Mouse (Mus musculus) CH12.LX (cell line): ENCODE data around the gene Rps21. TPM values are rescaled to one million over a fixed set of nuclear protein-coding genes. Genes with fewer than 3 reads are reported as not detected.

Source experiments
- DNase-seq: peaks from one replicate; pipeline ENCODE4 v3.0.0-alpha.2; 2013; ENCODE audit errors: extremely low read depth
- H3K27ac ChIP-seq: 2 replicates; pipeline ENCODE4 v1.5.1; 2012; ENCODE audit warnings: low read depth, mild to moderate bottlenecking, control low read depth, moderate library complexity; ENCODE audit not compliant: insufficient read depth
- H3K27me3 ChIP-seq: replicated peaks from 2 replicates; pipeline ENCODE3; 2012; ENCODE audit warnings: inconsistent platforms
- H3K36me3 ChIP-seq, 2 experiments: replicated peaks in 1 of 2; 2 replicates each; pipeline versions ENCODE3 to v1.6.1; 2012; ENCODE audit warnings: inconsistent platforms in 1 of 2, low read length in 1 of 2, mild to moderate bottlenecking in 1 of 2, mixed read lengths in 1 of 2, moderate library complexity in 1 of 2; ENCODE audit not compliant: control insufficient read depth in 1 of 2, insufficient read depth in 1 of 2
- H3K4me1 ChIP-seq, 2 experiments: 2 replicates each; pipeline ENCODE4 v1.6.1; 2012; ENCODE audit warnings: inconsistent platforms in 1 of 2, moderate library complexity in 1 of 2; ENCODE audit not compliant: insufficient read depth in 2 of 2, control insufficient read depth in 1 of 2
- H3K4me2 ChIP-seq: 2 replicates; pipeline ENCODE4 v1.6.1; 2012; ENCODE audit warnings: low read depth, mild to moderate bottlenecking, control low read depth; ENCODE audit not compliant: poor library complexity, insufficient read depth, severe bottlenecking
- H3K4me3 ChIP-seq, 3 experiments: fragments of 150-350 bp in 1 of 3; sonication (generic) in 1 of 3; replicated peaks in 1 of 3; 2 replicates each; pipeline versions ENCODE3 to v1.5.1; 2011 to 2012; ENCODE audit warnings: low read depth in 2 of 3, low read length in 2 of 3, mild to moderate bottlenecking in 2 of 3, moderate library complexity in 2 of 3, control low read depth in 1 of 3, improper control_type of control experiment in 1 of 3, inconsistent platforms in 1 of 3, mixed read lengths in 1 of 3; ENCODE audit not compliant: poor library complexity in 1 of 3
- H3K79me2 ChIP-seq: replicated peaks from 2 replicates; pipeline ENCODE4 v1.6.1; 2012; ENCODE audit warnings: mild to moderate bottlenecking, moderate library complexity; ENCODE audit not compliant: control insufficient read depth, poor library complexity, insufficient read depth, severe bottlenecking; ENCODE audit errors: extremely low read depth
- H3K9ac ChIP-seq: 2 replicates; pipeline ENCODE4 v1.6.1; 2012; ENCODE audit warnings: low read depth, mild to moderate bottlenecking, control low read depth, moderate library complexity; ENCODE audit not compliant: insufficient read depth
- H3K9me3 ChIP-seq: replicated peaks from 2 replicates; pipeline ENCODE3; 2012; ENCODE audit warnings: low read length, inconsistent platforms, mixed read lengths
- CHD2 ChIP-seq: IDR thresholded peaks from 2 replicates; pipeline ENCODE4 v1.6.1; 2011; ENCODE audit warnings: low read length, improper control_type of control experiment
- E2F4 ChIP-seq: IDR thresholded peaks from 2 replicates; pipeline ENCODE4 v1.6.1; 2011; ENCODE audit warnings: low read depth, low read length, improper control_type of control experiment; ENCODE audit not compliant: insufficient replicate concordance
- ELF1 ChIP-seq: IDR thresholded peaks from 2 replicates; pipeline ENCODE4 v1.6.1; 2014; ENCODE audit warnings: low read depth, mild to moderate bottlenecking, inconsistent platforms, low read length, improper control_type of control experiment
- EP300 ChIP-seq: IDR thresholded peaks from 2 replicates; pipeline ENCODE4 v1.6.1; 2011; ENCODE audit warnings: low read length, improper control_type of control experiment
- GABPA ChIP-seq: IDR thresholded peaks from 2 replicates; pipeline ENCODE4 v1.6.1; 2012; ENCODE audit warnings: low read depth, low read length, improper control_type of control experiment, inconsistent platforms; ENCODE audit not compliant: insufficient replicate concordance
- HCFC1 ChIP-seq: IDR thresholded peaks from 2 replicates; pipeline ENCODE4 v1.6.1; 2012; ENCODE audit warnings: low read depth, mild to moderate bottlenecking, inconsistent platforms, low read length, improper control_type of control experiment
- MAX ChIP-seq: IDR thresholded peaks from 2 replicates; pipeline ENCODE4 v1.6.1; 2011; ENCODE audit warnings: low read length, improper control_type of control experiment
- MYC ChIP-seq: IDR thresholded peaks from 2 replicates; pipeline ENCODE4 v1.6.1; 2011; ENCODE audit warnings: low read depth, mild to moderate bottlenecking, improper control_type of control experiment, low read length
- NRF1 ChIP-seq: IDR thresholded peaks from 2 replicates; pipeline ENCODE4 v1.6.1; 2014; ENCODE audit warnings: low read depth, mild to moderate bottlenecking, inconsistent platforms, low read length, improper control_type of control experiment, moderate library complexity
- PAX5 ChIP-seq: IDR thresholded peaks from 2 replicates; pipeline ENCODE4 v1.6.1; 2012; ENCODE audit warnings: low read length, inconsistent platforms, mixed read lengths
- POLR2AphosphoS2 ChIP-seq: IDR thresholded peaks from 2 replicates; pipeline ENCODE4 v1.6.1; 2011; ENCODE audit warnings: low read depth, low read length, improper control_type of control experiment
- RCOR1 ChIP-seq: conservative IDR thresholded peaks from 2 replicates; pipeline ENCODE4 v1.6.1; 2012; ENCODE audit warnings: low read depth, mild to moderate bottlenecking, inconsistent platforms, low read length, improper control_type of control experiment
- TBP ChIP-seq: conservative IDR thresholded peaks from 2 replicates; pipeline ENCODE4 v1.6.1; 2011; ENCODE audit warnings: low read depth, low read length, improper control_type of control experiment
- TCF12 ChIP-seq: IDR thresholded peaks from 2 replicates; pipeline ENCODE4 v1.6.1; 2014; ENCODE audit warnings: low read depth, mild to moderate bottlenecking, inconsistent platforms, low read length, improper control_type of control experiment
- ZC3H11A ChIP-seq: IDR thresholded peaks from 2 replicates; pipeline ENCODE4 v1.6.1; 2012; ENCODE audit warnings: low read depth, mild to moderate bottlenecking, inconsistent platforms, low read length, improper control_type of control experiment
- ZKSCAN1 ChIP-seq: IDR thresholded peaks from 2 replicates; pipeline ENCODE4 v1.6.1; 2012; ENCODE audit warnings: low read depth, inconsistent platforms, low read length, improper control_type of control experiment, borderline replicate concordance
- dilution Hi-C: fragments of 300-500 bp; cut with MboI; formaldehyde crosslinking; loops from 2 replicates; pipeline ENCODE4 v1.14.3; 2020; ENCODE audit warnings: low sequenced_read_pairs; ENCODE audit not compliant: extremely low pct_unique_long_range_greater_than_20kb, extremely low pct_ligation_motif_present
- in situ Hi-C: fragments of 300-500 bp; cut with MboI; formaldehyde crosslinking; loops from 3 replicates; pipeline ENCODE4 v1.14.3; 2019; ENCODE audit warnings: low sequenced_read_pairs, low pct_ligation_motif_present, low pct_unique_long_range_greater_than_20kb, mixed read lengths
- polyA plus RNA-seq: library from polyadenylated mRNA; unstranded; fragments of >175 nt; gene quantifications from 2 replicates; pipeline ENCODE4 v1.2.1, GENCODE M21; 2012; ENCODE audit warnings: low read depth; ENCODE audit not compliant: insufficient read length
- total RNA-seq, 2 experiments: library from RNA; depleted of rRNA; stranded (reverse); fragments of 300-350 nt in 1 of 2; fragments of >200 nt in 1 of 2; gene quantifications; 2 replicates each; pipeline ENCODE4 v1.2.3; 2012 to 2014

The Rps21 gene
- total and polyA plus RNA-seq, 3 experiments = 705 to 3,770 (median 1,686) TPM

- no peak for DNase-seq
- in situ Hi-C loops (no loop called here), dilution Hi-C loops (no loop called here)
- Histone ChIP-seq H3K27me3 (peaks cover 44% of the 10 kb centered on the region), H3K4me2 (no peak overlapping the region), H3K27ac (no peak overlapping the region), H3K79me2 (no peaks in the 10 kb centered on the region), H3K4me1 (no peaks in the 10 kb centered on the region), H3K36me3 (no peaks in the 10 kb centered on the region), H3K4me3 (no peak overlapping the region), H3K9me3 (no peaks in the 10 kb centered on the region), H3K9ac (no peak overlapping the region)
- TF ChIP-seq ZC3H11A (no peak), RCOR1 (no peak), E2F4 (no peak), MAX (no peak), TCF12 (no peak), HCFC1 (no peak), NRF1 (no peak), EP300 (no peak), CHD2 (no peak), GABPA (no peak), ELF1 (no peak), MYC (no peak), TBP (no peak), ZKSCAN1 (no peak), PAX5 (no peak)
These were observed 23.9 kb upstream of the Rps21 start for GRCm38 (mm10) chr2:180233101-180233904.

DNA sequence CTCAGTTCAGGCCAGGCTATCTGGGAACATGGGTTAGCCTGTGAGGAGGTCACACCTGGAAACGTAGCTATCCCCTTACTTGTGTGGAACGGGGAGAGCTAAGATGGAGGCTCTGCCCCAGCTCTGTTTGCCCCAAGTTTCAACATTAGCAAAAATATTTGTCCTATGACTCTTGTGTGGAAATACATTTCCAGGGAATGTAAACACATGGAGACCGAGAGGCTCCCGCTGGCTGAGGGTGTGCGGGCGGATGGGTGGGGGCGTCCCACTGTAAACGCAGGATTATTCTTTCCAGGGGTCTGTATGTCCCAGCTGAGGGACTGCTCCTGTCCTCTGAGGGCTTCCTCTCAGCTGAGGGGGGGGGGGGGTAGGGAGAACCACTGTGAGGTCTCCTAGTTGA lies 22.8 kb upstream of the Rps21 start:
- Histone ChIP-seq H3K4me3 (no peak overlapping the region), H3K9me3 (no peaks in the 10 kb centered on the region), H3K4me1 (no peaks in the 10 kb centered on the region), H3K27me3 (peaks cover 35% of the 10 kb centered on the region), H3K79me2 (no peaks in the 10 kb centered on the region), H3K4me2 (no peak overlapping the region), H3K36me3 (no peaks in the 10 kb centered on the region), H3K27ac (no peak overlapping the region), H3K9ac (no peak overlapping the region)
- no peak for TF ChIP-seq HCFC1
- no peak for TF ChIP-seq POLR2AphosphoS2
- no peak for TF ChIP-seq E2F4
- in situ Hi-C loops = no loop called here
- no peak for DNase-seq
- dilution Hi-C loops = no loop called here
